ENCODE assay signal across 8 mouse cellular contexts in genomic region chr7:137321141-137321813, GRCm38 (mm10). TPM values are rescaled to one million over a fixed set of nuclear protein-coding genes. Genes with fewer than 3 reads are reported as not detected.
DNase-seq lines count a peak whose midpoint lies in the region; ATAC-seq and TF ChIP-seq lines count a peak whose summit lies in the region.

No protein-coding gene starts in this region.

- no peaks in the 10 kb centered on the region for H3K36me3 ChIP-seq in C2C12 (ENCODE audit: control insufficient read depth, insufficient read depth)
- H3K36me3 ChIP-seq in embryonic facial prominence, embryonic 11.5 days (replicated peaks; ENCODE audit: control insufficient read depth, insufficient read depth, low read depth, low read length), result no peaks in the 10 kb centered on the region
- H3K36me3 ChIP-seq in heart, embryonic 16.5 days (ENCODE audit: control insufficient read depth, insufficient read depth), result no peaks in the 10 kb centered on the region
- no peaks in the 10 kb centered on the region for H3K36me3 ChIP-seq in limb, embryonic 12.5 days
- no peaks in the 10 kb centered on the region for H3K36me3 ChIP-seq in midbrain, embryonic 14.5 days (ENCODE audit: control insufficient read depth, insufficient read depth, low read length)

- WGBS in embryonic facial prominence, embryonic 11.5 days, result under 1% methylated on average over 51 of the region's 52 CpGs
- WGBS in heart, embryonic 16.5 days, result 1% methylated on average over 52 of the region's 52 CpGs
- WGBS in limb, embryonic 12.5 days, result under 1% methylated on average over 52 of the region's 52 CpGs
- WGBS in midbrain, embryonic 14.5 days, result under 1% methylated on average over 52 of the region's 52 CpGs

- ATAC-seq in CD4-positive, CD25-positive, alpha-beta regulatory T cell, adult 4 months, result no peak
- peak; percentile 35; the same call in 1 of the 2 replicates for ATAC-seq in embryonic facial prominence, embryonic 11.5 days (replicated peaks; ENCODE audit: insufficient number of reproducible peaks, low FRiP score, low TSS enrichment, low read depth)
- 0 out of 2 replicates have a peak, but pooled peaks have one; percentile 46 for ATAC-seq in heart, embryonic 16.5 days (replicated peaks; ENCODE audit: extremely low read depth, insufficient read depth, low FRiP score)
- peak; percentile 50; the same call in 1 of the 2 replicates for ATAC-seq in limb, embryonic 12.5 days (ENCODE audit: insufficient number of reproducible peaks, insufficient read depth, low FRiP score, low TSS enrichment, low read depth)
- 0 out of 2 replicates have a peak, but pooled peaks have one; percentile 38 for ATAC-seq in midbrain, embryonic 14.5 days (ENCODE audit: low FRiP score, low TSS enrichment)

- H3K9me3 ChIP-seq in embryonic facial prominence, embryonic 11.5 days (replicated peaks; ENCODE audit: control insufficient read depth, low read length), result no peaks in the 10 kb centered on the region
- H3K9me3 ChIP-seq in heart, embryonic 16.5 days (replicated peaks; ENCODE audit: control insufficient read depth, low read length), result peaks cover 5% of the 10 kb centered on the region
- no peaks in the 10 kb centered on the region for H3K9me3 ChIP-seq in limb, embryonic 12.5 days
- no peaks in the 10 kb centered on the region for H3K9me3 ChIP-seq in midbrain, embryonic 14.5 days (ENCODE audit: control insufficient read depth, low read length)

- H3ac ChIP-seq in C2C12 (ENCODE audit: control insufficient read depth, insufficient read length, low read depth), result no peak overlapping the region

- peak; percentile 99 for TF ChIP-seq CTCF in C2C12 (IDR thresholded peaks at IDR 0.05; ENCODE audit: control insufficient read depth, insufficient read depth, insufficient read length)

- peak; percentile 27 for DNase-seq in CD4-positive, CD25-positive, alpha-beta regulatory T cell, adult 2 months (ENCODE audit: low read depth, low spot score)
- peak; percentile 87 for DNase-seq in embryonic facial prominence, embryonic 11.5 days (ENCODE audit: low spot score)
- DNase-seq in midbrain, embryonic 14.5 days, result peak; percentile 91
- peak; percentile 46 to 53 for DNase-seq in thymus, postnatal 36 days

- no peak overlapping the region for H3K4me3 ChIP-seq in C2C12 (ENCODE audit: insufficient read depth, poor library complexity, severe bottlenecking)
- peak overlapping the region; percentile 44 for H3K4me3 ChIP-seq in embryonic facial prominence, embryonic 11.5 days (ENCODE audit: low read depth, low read length)
- H3K4me3 ChIP-seq in heart, embryonic 16.5 days (ENCODE audit: low read length), result peak overlapping the region; percentile 51
- H3K4me3 ChIP-seq in limb, embryonic 12.5 days (replicated peaks), result peak overlapping the region; percentile 93
- peak overlapping the region; percentile 46 for H3K4me3 ChIP-seq in midbrain, embryonic 14.5 days (replicated peaks; ENCODE audit: low read depth, low read length)

- H3K79me3 ChIP-seq in C2C12 (ENCODE audit: low read depth), result no peaks in the 10 kb centered on the region

- H3K9ac ChIP-seq in embryonic facial prominence, embryonic 11.5 days (replicated peaks; ENCODE audit: low read length), result peak overlapping the region; percentile 51; the same call in 1 of the 2 replicates
- H3K9ac ChIP-seq in heart, embryonic 16.5 days (ENCODE audit: low read length), result peak overlapping the region; percentile 12; the same call in 1 of the 2 replicates
- peak overlapping the region; percentile 52 for H3K9ac ChIP-seq in limb, embryonic 12.5 days (replicated peaks)
- peak overlapping the region; percentile 53 for H3K9ac ChIP-seq in midbrain, embryonic 14.5 days (replicated peaks; ENCODE audit: low read length)

- peak overlapping the region; percentile 67 for H3K4me2 ChIP-seq in embryonic facial prominence, embryonic 11.5 days (ENCODE audit: low read depth, low read length)
- H3K4me2 ChIP-seq in heart, embryonic 16.5 days (ENCODE audit: low read depth, low read length), result peak overlapping the region; percentile 73
- H3K4me2 ChIP-seq in limb, embryonic 12.5 days, result peak overlapping the region; percentile 92
- peak overlapping the region; percentile 84 for H3K4me2 ChIP-seq in midbrain, embryonic 14.5 days (ENCODE audit: low read length)

- peaks cover 13% of the 10 kb centered on the region for H3K4me1 ChIP-seq in embryonic facial prominence, embryonic 11.5 days (ENCODE audit: control insufficient read depth, insufficient read depth, low read length)
- peaks cover 17% of the 10 kb centered on the region for H3K4me1 ChIP-seq in heart, embryonic 16.5 days (ENCODE audit: control insufficient read depth, insufficient read depth, low read length)
- H3K4me1 ChIP-seq in limb, embryonic 12.5 days (replicated peaks), result peaks cover 62% of the 10 kb centered on the region
- peaks cover 30% of the 10 kb centered on the region for H3K4me1 ChIP-seq in midbrain, embryonic 14.5 days (ENCODE audit: control insufficient read depth, insufficient read depth, low read length)

- peaks cover 35% of the 10 kb centered on the region for H3K27me3 ChIP-seq in C2C12 (ENCODE audit: control insufficient read depth, insufficient read depth, insufficient read length)
- peaks cover 73% of the 10 kb centered on the region for H3K27me3 ChIP-seq in embryonic facial prominence, embryonic 11.5 days (ENCODE audit: control insufficient read depth, insufficient read depth, low read length)
- H3K27me3 ChIP-seq in heart, embryonic 16.5 days (ENCODE audit: control insufficient read depth, insufficient read depth, low read length), result peaks cover 92% of the 10 kb centered on the region
- H3K27me3 ChIP-seq in limb, embryonic 12.5 days, result peaks cover 90% of the 10 kb centered on the region
- H3K27me3 ChIP-seq in midbrain, embryonic 14.5 days (ENCODE audit: control insufficient read depth, insufficient read depth, low read length), result peaks cover 62% of the 10 kb centered on the region

- H3K79me2 ChIP-seq in C2C12 (ENCODE audit: control insufficient read depth, insufficient read depth), result no peaks in the 10 kb centered on the region

- no peak overlapping the region for H3K27ac ChIP-seq in embryonic facial prominence, embryonic 11.5 days (replicated peaks; ENCODE audit: low read depth, low read length)
- no peak overlapping the region for H3K27ac ChIP-seq in heart, embryonic 16.5 days (ENCODE audit: low read length)
- peak overlapping the region; percentile 59; the same call in 1 of the 2 replicates for H3K27ac ChIP-seq in limb, embryonic 12.5 days
- H3K27ac ChIP-seq in midbrain, embryonic 14.5 days (replicated peaks; ENCODE audit: low read depth, low read length), result peak overlapping the region; percentile 75

TF ChIP-seq in C2C12, 6 proteins besides CTCF, POLR2A, EP300 and RAD21:
- no peak for TF ChIP-seq MYOD1 (IDR thresholded peaks at IDR 0.05; ENCODE audit: control insufficient read depth, insufficient read length, low read depth)
- TF ChIP-seq MYOG (IDR thresholded peaks at IDR 0.05; ENCODE audit: control insufficient read depth, extremely low read depth, insufficient read length), result no peak
- no peak for TF ChIP-seq FOSL1 (IDR thresholded peaks at IDR 0.05; ENCODE audit: insufficient read depth, low read length, poor library complexity, severe bottlenecking)
- no peak for TF ChIP-seq CEBPB (IDR thresholded peaks at IDR 0.05; ENCODE audit: low read depth)
- TF ChIP-seq MAX (IDR thresholded peaks at IDR 0.05), result no peak
- TF ChIP-seq USF1 (IDR thresholded peaks at IDR 0.05; ENCODE audit: low read depth), result no peak
TF ChIP-seq in C2C12: peak in this region for 0.

RNA-seq across cellular contexts. Expression of gene Ebf3, which starts 7.0 kb away (rescaled TPM):
- polyA plus RNA-seq in CD4-positive, CD25-positive, alpha-beta regulatory T cell, adult 4 months (2017; shearing (Covaris generic)), result not detected
- polyA plus RNA-seq in C2C12 (2012; fragmentation: generic; extraction: Trizol), result 8.1 TPM
- 7.2 and 7.9 TPM in 2 replicates for polyA plus RNA-seq in embryonic facial prominence, embryonic 11.5 days (2014; fragmentation: Nextera tagmentation; extraction: Ambion mirVana)
- 0.56 and 1.1 TPM in 2 replicates for polyA plus RNA-seq in heart, embryonic 16.5 days (2015; fragmentation: Nextera tagmentation; extraction: Ambion mirVana)
- 16.9 and 17.6 TPM in 2 replicates for polyA plus RNA-seq in limb, embryonic 12.5 days (2016; fragmentation: Nextera tagmentation; extraction: Ambion mirVana)
- polyA plus RNA-seq in midbrain, embryonic 14.5 days (2014; fragmentation: Nextera tagmentation; extraction: Ambion mirVana), result 34.0 and 43.4 TPM in 2 replicates

Comparison
In these comparisons a context has a peak if more than half of its experiments do, and no peak if none do; other contexts are left out.
1. DNase-seq: peak in every context shown above with its lines; median percentile 91 in midbrain, embryonic 14.5 days; 87 in embryonic facial prominence, embryonic 11.5 days; 50 in thymus, postnatal 36 days; 27 in CD4-positive, CD25-positive, alpha-beta regulatory T cell, adult 2 months.
2. H3K27ac ChIP-seq: peak in limb, embryonic 12.5 days (single experiment) and midbrain, embryonic 14.5 days (single experiment); none in embryonic facial prominence, embryonic 11.5 days (single experiment) and heart, embryonic 16.5 days (single experiment).
3. Peak in every context shown above with its lines, with median percentiles within 50 percentile points of each other: H3K4me2 ChIP-seq and H3K9ac ChIP-seq.